Mouse (Mus musculus): Measurements from ENCODE around the gene Btrc.

- TF ChIP-seq CTCF (IDR thresholded peaks at IDR 0.05; ENCODE audit: low read depth, low read length) = no peak
- no peak for TF ChIP-seq GATA1 (IDR thresholded peaks at IDR 0.05; ENCODE audit: borderline replicate concordance, low read length)
- no peak; the same call in 1 of the 2 replicates for TF ChIP-seq TAL1 (conservative IDR thresholded peaks at IDR 0.05; ENCODE audit: low read depth, low read length)
- no peak for TF ChIP-seq POLR2AphosphoS5 (IDR thresholded peaks at IDR 0.05; ENCODE audit: insufficient replicate concordance, low read depth, low read length)
- no peak for TF ChIP-seq GATA2 (IDR thresholded peaks at IDR 0.05; ENCODE audit: borderline replicate concordance, low read depth, low read length)
Measured at GRCm38 (mm10) chr19:45575632-45576001, 212.1 kb downstream of the Btrc start.

Measured in G1E (cell line).